Mouse (Mus musculus) T-helper 1 cell (primary cell): Measurements from ENCODE around the gene Hoxd8.

Experiments used
- in situ Hi-C: fragments of 300-600 bp; cut with MboI, MseI; formaldehyde crosslinking; loops from one replicate; pipeline ENCODE4 v1.15.1; 2025; ENCODE audit warnings: high pct_unique_total_duplicates

The Hoxd8 gene

DNA sequence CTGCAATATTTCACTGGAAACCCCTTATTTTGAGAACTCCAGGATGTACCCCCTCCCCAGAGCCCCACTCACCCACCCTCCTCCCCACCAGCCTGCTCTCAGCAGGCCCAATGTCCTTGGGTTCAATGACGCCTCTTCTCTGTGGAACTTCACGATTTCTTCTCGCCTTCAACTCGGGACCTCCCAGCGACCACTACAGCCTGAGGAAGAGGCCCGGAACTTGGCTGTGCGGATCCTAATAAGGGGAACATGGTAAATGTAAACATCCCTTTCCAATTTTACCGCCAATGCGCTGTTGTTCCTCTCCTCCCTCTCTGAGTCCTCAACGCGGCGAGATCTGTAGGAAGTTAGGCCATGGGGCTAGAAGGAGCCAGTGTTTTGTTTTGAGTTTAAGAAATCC lies 20.3 kb upstream of the Hoxd8 start:
- in situ Hi-C loops: loop anchor here (10.0 kb wide), 1 partner anchor 1099 kb away; the partner anchor contains the start of gene Chrna1

DNA sequence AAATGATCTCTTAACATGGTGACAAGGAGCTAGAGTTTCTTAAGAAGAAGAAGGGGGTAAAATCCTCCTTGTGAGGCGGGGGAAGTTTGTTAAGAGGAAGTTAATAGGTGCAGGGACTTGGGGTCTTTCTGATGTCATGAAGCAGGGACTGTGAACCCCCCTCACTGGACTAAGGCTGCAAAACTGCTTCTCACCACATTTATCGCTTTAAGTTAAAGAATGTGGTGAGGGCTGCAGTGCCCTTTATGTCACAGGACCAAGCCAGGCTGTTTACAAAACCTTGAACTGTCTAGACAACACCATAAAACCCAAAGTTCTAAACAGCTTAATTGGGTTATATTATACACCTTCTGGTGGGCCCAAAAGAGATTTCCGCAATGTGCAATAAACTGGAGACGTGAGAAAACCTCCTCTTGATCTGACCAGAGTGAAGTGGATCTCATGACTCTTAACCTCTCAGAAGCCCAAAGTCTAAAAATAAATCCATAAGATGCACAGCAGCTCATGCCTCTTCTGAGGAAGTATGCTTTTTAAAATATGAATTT lies 19.3 kb upstream of the Hoxd8 start:
- in situ Hi-C loops: loop anchor here (10.0 kb wide), 1 partner anchor 1100 kb away; the partner anchor contains the start of gene Chrna1

DNA sequence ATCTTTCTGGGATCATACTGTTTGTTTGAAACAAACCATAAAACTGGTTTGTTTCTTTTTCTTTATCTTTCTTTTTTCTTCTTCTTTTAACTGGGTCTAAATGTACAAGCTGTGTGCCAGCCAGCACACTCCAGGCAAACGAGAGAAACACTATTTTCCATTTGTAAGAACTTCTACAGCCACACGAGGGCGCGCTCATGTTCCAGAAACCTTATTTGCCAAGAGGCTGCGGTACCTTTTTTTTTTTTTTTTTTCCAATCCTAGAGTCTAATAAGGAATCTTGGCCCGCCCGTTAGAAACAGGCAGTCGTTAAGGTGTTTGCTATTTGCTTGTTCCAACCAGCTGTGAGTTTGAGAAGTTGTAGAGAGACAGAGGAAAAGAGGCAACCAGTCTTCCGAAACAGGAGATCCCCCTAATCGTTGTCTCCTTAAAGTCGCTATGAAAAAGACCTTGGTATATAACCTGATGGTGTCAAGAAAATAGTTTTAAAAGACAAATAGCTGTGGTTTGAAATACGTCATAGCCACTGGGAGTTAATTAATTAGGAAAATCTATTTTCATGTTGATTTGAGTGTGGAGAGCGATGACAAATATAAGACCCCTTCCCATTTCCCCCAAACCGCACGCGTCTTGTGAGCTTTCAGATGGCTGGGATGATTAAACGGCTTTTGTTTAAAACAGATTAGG lies 18.0 kb upstream of the Hoxd8 start:
- in situ Hi-C loops: loop anchor here (10.0 kb wide), 1 partner anchor 1102 kb away; the partner anchor contains the start of gene Chrna1

DNA sequence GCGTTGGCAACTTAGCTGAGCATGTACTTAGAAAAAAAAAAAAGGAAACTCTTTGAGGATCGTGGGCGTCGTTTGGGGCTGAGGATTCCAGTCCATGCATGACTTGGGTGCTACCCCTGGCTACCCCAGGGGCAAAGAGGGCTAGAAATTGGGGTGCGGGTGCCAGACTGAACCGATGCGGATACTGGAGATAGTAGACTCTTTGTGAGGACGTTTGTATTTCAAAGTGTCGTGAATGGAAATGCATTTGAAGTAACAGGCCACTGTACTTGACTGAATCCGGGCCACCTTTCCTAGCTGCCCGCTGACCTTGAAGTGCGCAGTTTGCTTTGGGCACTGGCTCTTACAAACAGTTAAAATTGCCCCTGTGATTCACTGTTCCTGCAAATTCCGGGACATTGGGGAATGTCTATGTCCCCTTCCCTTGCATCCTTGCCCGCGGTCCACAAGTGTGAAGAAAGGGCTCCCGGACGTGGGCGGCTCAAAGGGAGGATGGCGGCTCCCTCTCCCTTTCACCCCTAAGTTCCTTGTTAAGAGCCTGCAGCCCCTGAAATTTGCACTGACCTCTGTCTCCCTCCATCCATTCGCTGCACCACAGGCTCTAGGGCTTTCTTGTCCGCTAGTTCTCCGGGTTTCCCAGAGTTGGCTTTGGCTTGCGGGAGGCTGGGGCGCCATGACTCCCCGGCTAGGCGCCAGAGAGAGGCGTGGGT lies 17.3 kb upstream of the Hoxd8 start:
- in situ Hi-C loops: loop anchor here (10.0 kb wide), 1 partner anchor 1102 kb away; the partner anchor contains the start of gene Chrna1

DNA sequence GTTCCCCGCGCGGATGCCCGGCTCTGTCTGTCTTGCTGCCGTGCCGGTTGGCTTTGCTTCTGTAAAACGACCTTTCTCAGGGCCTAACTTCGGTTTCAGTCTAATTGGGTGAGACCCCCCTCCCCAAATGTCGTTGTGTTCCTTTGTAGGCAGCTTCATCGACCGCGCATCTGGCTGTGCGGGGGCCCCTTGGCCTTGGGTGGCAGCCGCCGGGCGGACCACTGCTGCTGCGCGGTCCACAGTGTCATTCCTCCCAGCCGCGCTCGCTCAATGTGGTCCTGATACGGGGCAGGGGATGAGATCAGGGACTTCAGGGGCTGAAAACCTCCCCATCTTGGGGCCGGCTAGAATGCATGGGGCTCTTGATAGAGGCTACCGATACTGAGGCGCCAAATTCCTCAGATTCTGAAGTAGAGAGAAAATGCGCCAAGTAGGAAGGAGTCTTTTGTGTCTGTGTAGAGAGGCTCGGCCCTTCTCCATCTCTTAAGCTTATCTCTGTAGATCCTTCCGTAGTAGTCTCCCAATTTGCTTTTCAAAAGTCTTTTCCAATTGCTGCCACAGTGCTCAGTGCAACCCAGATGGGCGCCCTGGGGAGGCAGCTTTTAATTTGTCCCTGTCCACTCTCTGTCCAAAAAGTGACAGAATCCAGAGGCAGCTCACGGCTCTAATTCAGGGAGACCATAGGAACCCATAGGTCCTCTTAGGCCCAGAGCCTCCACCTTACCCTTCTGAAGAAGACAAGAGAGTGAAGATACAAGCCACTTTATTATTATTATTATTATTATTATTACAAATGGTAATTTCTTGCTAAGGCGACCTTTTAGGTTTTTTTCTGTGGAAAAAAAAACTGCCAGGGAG lies 16.5 kb upstream of the Hoxd8 start:
- in situ Hi-C loops: loop anchor here (10.0 kb wide), 1 partner anchor 1103 kb away; the partner anchor contains the start of gene Chrna1

DNA sequence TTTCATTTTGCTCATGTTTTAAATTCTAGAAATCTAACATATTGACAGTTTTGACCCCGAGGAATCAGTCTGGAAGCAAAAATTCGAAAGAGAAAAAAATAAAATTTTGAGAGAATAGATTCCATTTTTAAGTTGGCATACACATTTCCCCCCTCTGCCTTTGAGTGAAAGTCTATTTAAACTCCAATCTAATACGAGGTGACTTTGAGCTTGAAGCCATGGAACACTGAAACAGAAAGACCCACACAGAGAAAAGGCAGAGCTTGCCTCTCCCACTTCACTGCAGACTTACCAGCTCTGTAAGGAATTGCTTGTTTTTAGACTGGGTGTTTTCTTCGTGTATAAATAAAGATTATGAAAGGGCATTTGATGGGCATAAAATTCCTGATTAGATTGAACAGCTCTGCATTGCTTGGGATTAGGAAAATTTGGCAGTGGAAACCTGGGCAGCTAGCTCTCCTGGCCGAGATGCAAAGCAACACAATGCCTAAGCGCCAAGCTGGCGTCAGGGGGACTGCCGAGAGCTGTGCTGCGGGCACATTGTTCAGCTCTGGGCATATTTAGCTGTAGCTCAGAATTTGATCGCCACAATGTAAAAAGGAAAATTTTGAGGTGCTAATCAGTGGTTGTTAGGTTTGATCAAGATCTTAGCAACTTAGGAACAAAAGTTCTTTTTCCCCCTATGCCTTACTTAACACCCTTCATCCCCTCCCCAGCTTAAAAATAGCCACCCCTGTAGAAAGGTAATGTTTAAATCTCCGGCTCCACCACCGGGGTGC lies 15.4 kb upstream of the Hoxd8 start:
- in situ Hi-C loops: loop anchor here (10.0 kb wide), 1 partner anchor 1104 kb away; the partner anchor contains the start of gene Chrna1

DNA sequence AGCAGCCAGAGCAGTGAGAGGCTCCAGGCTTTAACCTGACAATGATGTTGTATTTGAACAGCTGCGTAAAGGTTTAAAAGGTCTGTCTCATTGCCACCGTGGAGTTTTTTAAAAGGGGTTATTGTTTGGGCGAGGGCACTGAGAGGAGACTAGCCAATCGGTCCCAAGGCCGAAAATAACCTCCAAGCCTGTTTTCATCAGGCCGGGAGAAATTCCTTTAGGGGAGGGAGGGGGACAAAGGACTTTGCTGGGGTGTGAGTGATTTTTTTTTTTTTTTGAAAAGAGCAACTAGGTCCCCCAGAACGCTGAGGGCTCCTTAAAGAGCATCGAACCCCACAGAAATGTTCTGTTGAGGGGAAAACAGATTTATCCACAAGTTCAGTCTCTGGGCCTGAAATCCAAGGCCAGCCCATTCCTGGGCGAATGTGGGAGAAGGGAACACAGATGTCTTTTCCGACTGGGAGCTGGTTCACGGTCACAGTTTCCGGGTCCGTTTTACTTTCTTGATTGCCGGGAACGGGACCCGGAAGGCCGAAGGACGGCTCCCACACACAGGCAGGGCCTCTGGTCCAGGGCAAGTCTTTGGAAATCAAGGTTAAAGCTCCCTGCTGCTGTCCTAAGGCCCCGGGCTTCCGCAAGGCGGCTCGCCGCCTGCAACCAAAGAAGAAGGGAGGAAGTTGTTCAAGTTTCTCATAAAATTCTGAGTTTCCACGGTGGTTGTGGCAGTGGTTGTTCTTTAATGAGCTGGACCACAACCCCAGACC lies 14.7 kb upstream of the Hoxd8 start:
- in situ Hi-C loops: loop anchor here (5.0 to 10.0 kb wide), 3 partner anchors 48 to 1105 kb away; partner anchors contain the start of gene Chrna1

DNA sequence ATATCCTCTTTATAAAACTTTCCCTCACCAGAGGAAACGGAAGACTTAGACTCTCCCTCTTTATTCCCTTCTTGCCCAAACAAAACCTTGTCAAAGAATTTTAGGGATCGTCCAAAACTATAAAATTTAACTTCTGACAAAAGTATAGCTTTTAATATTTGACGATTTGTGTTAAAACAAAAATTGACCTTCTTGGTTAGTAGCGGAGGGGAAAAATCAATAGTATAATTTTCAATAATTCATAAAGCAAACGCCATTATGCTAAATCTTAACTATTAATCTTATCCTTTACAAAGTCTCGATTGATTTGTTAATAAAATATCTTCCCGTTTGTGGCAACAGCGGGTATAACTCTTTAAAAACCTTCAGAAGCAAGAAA lies 14.1 kb upstream of the Hoxd8 start:
- in situ Hi-C loops: loop anchor here (5.0 to 10.0 kb wide), 2 partner anchors 47 to 904 kb away; no protein-coding TSS in a partner anchor

DNA sequence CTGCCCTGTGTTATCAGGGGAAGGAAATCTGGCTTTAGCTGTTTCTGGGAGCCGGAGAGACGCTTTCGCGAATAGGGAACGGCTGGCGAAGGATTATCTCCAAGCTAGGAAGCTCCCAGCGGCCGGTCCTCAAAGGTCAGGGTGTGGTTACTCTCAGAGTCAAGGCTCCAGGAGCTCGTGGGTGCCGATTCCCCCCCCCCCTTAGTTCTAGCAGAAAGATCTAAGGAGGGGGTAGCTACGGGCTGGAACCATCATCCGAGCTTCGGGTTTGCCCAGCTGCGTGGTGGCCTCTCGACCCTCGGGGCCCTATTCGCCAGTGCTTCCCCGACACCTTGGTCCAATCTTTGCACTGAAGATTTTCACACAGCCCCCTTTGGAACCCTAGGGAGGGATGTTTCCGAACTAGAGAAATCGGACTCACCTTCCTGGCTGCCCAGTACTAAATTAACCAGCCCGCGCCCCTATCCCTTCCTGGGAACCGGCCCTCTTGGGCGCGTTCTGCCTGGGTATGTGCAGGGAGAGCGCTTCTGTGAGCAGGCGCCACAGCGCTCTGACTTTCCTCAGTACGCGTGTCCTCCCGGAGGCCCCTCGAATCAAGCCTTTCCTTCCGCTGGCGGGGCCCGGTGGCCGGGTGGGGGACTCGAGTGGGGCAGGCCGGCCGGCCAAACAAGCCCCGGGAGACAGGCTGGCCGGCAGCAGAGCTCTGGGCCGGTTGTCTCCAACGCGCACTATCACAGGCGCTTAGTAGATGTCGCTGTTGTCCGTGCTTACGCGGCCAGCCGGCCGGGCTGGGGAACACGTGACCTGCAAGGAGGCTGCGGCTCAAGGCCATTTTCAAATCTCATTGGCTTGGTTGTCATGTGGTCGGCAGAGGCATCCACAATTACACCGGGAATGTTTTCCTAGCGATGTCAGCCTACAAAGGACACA lies 13.1 kb upstream of the Hoxd8 start, which contains the start of gene Hoxd10:
Hoxd10 (plus strand) TSS at position 903 of the 930 bp plus-strand sequence.
- in situ Hi-C loops: loop anchor here (5.0 to 10.0 kb wide), 2 partner anchors 46 to 904 kb away; no protein-coding TSS in a partner anchor

DNA sequence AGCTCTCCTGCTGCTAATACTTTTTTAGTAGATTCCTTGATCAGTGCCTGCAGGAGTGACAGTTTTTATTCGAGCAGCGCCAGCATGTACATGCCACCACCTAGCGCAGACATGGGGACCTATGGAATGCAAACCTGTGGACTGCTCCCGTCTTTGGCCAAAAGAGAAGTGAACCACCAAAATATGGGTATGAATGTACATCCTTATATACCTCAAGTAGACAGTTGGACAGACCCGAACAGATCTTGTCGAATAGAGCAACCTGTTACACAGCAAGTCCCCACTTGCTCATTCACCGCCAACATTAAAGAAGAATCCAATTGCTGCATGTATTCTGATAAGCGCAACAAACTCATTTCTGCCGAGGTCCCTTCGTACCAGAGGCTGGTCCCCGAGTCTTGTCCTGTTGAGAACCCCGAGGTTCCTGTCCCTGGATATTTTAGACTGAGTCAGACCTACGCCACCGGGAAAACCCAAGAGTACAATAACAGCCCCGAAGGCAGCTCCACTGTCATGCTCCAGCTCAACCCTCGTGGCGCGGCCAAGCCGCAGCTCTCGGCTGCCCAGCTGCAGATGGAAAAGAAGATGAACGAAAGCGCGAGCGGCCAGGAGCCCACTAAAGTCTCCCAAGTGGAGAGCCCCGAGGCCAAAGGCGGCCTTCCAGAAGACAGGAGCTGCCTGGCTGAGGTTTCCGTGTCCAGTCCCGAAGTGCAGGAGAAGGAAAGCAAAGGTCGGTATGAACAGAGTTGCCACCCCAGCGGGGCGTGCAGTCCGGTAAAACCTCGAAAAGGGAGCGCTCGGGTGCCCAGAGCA lies 12.2 kb upstream of the Hoxd8 start:
- in situ Hi-C loops: loop anchor here (5.0 to 10.0 kb wide), 2 partner anchors 45 to 903 kb away; no protein-coding TSS in a partner anchor

DNA sequence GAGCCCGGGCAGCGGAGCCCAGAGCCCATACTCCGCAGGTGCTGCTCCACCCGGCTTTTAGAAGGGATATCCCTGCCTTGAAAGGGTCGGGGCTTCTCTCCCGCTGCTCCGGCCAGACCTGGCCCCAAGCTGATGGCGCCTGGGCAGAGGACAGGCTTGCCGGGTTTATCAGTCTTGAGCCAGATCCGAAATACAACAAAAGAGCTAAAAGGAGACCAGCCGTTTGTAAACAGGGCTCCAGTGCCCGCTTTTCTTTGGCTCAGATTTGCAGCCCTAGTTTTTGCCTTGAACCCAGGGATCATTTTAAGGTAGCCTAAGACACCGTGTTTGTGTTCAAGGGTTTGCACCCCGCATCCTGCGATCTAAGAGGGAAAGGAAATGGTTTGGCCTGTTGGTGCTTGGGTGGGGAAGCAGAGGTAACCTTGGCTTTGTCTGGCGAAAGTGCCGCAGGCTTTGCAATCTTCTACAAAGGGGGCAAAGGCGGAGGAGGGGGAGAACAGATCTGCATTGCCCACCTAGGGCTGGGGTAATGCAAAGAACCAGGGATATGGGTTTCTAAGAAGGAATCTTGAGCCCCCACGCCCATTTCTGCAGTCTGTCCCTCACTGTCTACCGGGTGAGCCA lies 11.5 kb upstream of the Hoxd8 start:
- in situ Hi-C loops: loop anchor here (5.0 to 10.0 kb wide), 2 partner anchors 44 to 902 kb away; no protein-coding TSS in a partner anchor

DNA sequence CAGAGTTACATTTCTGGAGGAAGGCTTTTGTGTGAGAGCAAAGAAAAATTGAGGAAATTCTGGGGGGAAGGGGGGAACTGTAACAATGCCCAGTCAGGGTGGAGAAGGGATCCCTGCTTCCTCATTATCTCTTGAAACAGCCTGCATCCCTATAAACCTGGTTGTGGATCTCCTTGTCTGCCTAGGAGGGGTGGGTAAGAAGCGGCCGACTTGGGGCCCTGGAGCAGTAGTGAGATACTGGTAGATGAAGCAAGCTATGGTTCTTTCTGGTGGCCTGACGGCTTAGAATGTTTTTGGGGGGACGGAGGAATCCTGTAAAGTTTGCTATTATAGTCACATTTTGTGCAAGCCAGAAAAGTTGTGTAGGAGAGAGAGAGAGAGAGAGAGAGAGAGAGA lies 11.0 kb upstream of the Hoxd8 start:
- in situ Hi-C loops: loop anchor here (5.0 to 10.0 kb wide), 2 partner anchors 44 to 901 kb away; no protein-coding TSS in a partner anchor

DNA sequence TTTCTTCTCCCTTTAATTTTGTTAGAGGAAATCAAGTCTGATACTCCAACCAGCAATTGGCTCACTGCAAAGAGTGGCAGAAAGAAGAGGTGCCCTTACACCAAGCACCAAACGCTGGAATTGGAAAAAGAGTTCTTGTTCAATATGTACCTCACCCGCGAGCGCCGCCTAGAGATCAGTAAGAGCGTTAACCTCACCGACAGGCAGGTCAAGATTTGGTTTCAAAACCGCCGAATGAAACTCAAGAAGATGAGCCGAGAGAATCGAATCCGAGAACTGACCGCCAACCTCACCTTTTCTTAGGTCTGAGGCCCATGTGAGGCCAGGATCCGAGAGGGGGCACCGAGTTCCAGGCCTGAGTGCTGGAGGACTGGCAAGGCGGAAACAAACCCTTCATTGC lies 10.3 kb upstream of the Hoxd8 start:
- in situ Hi-C loops: loop anchor here (5.0 to 10.0 kb wide), 2 partner anchors 43 to 901 kb away; no protein-coding TSS in a partner anchor

DNA sequence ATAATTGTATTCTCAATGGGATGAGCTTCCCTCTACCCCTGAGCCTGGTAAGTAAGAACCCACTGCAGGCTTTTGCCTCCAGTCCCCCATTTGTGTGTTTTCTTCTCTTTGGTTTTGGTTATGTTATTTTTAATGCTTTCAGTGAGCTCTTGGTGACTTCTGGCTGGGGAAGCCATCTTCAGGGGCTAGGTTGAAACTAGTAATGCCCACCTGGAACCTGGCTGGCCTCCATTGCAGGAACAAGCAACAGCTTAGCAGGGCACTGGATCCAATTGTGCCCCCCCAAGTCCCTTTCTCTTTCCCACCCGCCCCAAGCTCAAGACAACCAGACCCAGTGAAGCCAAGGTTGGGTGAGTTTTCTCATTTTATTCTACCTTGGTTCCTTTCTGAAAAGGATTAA lies 9.0 kb upstream of the Hoxd8 start:
- in situ Hi-C loops: loop anchor here (10.0 kb wide), 1 partner anchor 899 kb away; no protein-coding TSS in a partner anchor

DNA sequence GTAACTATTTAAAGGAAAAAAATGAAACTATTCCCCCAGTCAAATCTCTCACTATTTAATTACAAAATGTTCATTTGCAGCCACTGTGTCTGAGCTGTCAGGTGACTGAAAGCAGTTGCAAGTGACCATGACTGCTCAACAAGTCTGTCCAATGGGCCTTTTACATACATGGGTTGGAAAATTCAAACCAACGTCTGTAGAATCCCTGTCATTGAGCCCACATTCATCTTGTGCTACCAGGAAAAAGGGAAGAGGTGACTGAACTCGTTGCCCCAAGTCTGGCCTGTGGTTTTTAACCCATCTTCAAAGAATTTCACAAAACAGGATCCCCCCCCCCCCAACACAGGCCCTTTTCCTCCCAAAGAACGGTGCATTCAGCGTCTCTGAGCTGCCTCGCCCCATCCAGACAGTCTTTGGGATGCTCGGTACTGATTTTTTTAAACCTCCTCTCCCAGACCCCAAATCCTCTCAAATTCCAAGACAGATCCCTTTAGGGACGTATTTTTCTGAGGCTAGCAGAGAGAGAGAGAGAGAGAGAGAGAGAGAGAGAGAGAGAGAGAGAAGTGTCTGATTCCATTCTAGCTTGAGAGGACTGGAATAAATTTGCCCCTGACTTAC lies 8.5 kb upstream of the Hoxd8 start:
- in situ Hi-C loops: loop anchor here (10.0 kb wide), 1 partner anchor 899 kb away; no protein-coding TSS in a partner anchor
